Mouse (Mus musculus) heart, adult 8-10 months (tissue): ENCODE data around the gene Tagap1. TPM values are rescaled to one million over a fixed set of nuclear protein-coding genes. Genes with fewer than 3 reads are reported as not detected.
A peak's percentile ranks its signal among the peaks of the same experiment; 100 is the strongest.
"Not testable (repeated sequence)": the region's sequence is repeated elsewhere in the genome, so short reads cannot be mapped to it uniquely, and the experiment has no call there.

ENCODE experiments used
- DNase-seq: peaks from one replicate; pipeline ENCODE4 v3.0.0; 2022; ENCODE audit warnings: low spot score
- total RNA-seq, 4 experiments: library from RNA; stranded (reverse); gene quantifications; 2 replicates each; pipeline ENCODE4 v1.2.4; 2022

The Tagap1 gene
- total RNA-seq, 4 experiments from 2014 or later: 9.5 to 14.3 (median 10.5) TPM

- DNase-seq: not testable (repeated sequence)
Measured at GRCm38 (mm10) chr17:6962339-6962738, 1.4 kb upstream of the Tagap1 start.

- DNase-seq: peak; percentile 48
Measured at GRCm38 (mm10) chr17:6961181-6962000, 435 bp upstream of the Tagap1 start.

GRCm38 (mm10) chr17:6960349-6960748 lies 607 bp downstream of the Tagap1 start:
- DNase-seq: not testable (repeated sequence)

- not testable (repeated sequence) for DNase-seq
Measured at GRCm38 (mm10) chr17:6959543-6960259, 1.3 kb downstream of the Tagap1 start.

GRCm38 (mm10) chr17:6958881-6959280 lies 2.1 kb downstream of the Tagap1 start:
- not testable (repeated sequence) for DNase-seq

GRCm38 (mm10) chr17:6948769-6949228 lies 12.2 kb downstream of the Tagap1 start:
- not testable (repeated sequence) for DNase-seq

- peak; percentile 82 for DNase-seq
Measured at GRCm38 (mm10) chr17:6947984-6948768, 12.8 kb downstream of the Tagap1 start, which contains the start of gene Rsph3b. Gene Rsph3b, minus strand, starts transcription at chr17:6948682.

GRCm38 (mm10) chr17:6947637-6947983 lies 13.3 kb downstream of the Tagap1 start:
- DNase-seq: not testable (repeated sequence)

- not testable (repeated sequence) for DNase-seq
Measured at GRCm38 (mm10) chr17:6942560-6942959, 18.4 kb downstream of the Tagap1 start.

- not testable (repeated sequence) for DNase-seq
Measured at GRCm38 (mm10) chr17:6931625-6932024, 29.3 kb downstream of the Tagap1 start.

GRCm38 (mm10) chr17:6920351-6920894 lies 40.5 kb downstream of the Tagap1 start:
- not testable (repeated sequence) for DNase-seq

- DNase-seq: not testable (repeated sequence)
Measured at GRCm38 (mm10) chr17:6919388-6919787, 41.6 kb downstream of the Tagap1 start.

- DNase-seq: not testable (repeated sequence)
Measured at GRCm38 (mm10) chr17:6915282-6915681, 45.7 kb downstream of the Tagap1 start.

- not testable (repeated sequence) for DNase-seq
Measured at GRCm38 (mm10) chr17:6914066-6914465, 46.9 kb downstream of the Tagap1 start.

Other genes with a start within 250 kb of the Tagap1 start
- gene Ezr, start 178.4 kb downstream of the Tagap1 start, total RNA-seq: 10 to 100 TPM; 29.1 to 38.7 (median 33.9) TPM
- gene Rsph3b, start 12.5 kb downstream of the Tagap1 start, total RNA-seq: 10 to 100 TPM; 50.1 to 55.1 (median 53.5) TPM
- gene Rnaset2b, start 9.5 kb upstream of the Tagap1 start, total RNA-seq: 100 to 1,000 TPM; 180 to 197 (median 191) TPM
- not detected for gene Gm49721, start 17.7 kb upstream of the Tagap1 start, total RNA-seq
- gene Gm1604a, start 64.4 kb upstream of the Tagap1 start, total RNA-seq: not detected
- 10 to 100 TPM; 44.5 to 56.3 (median 52.4) TPM for gene Rps6ka2, start 209.0 kb upstream of the Tagap1 start, total RNA-seq